Mouse (Mus musculus) E14TG2a.4 (cell line): ENCODE results near the gene Apobec1.

Source experiments
- CTCF ChIP-seq: conservative IDR thresholded peaks from 2 replicates; pipeline ENCODE4 v1.5.1; 2014; ENCODE audit warnings: low read length
- POU5F1 ChIP-seq: IDR thresholded peaks from 2 replicates; pipeline ENCODE4 v1.6.1; 2014; ENCODE audit warnings: low read length, borderline replicate concordance

DNA sequence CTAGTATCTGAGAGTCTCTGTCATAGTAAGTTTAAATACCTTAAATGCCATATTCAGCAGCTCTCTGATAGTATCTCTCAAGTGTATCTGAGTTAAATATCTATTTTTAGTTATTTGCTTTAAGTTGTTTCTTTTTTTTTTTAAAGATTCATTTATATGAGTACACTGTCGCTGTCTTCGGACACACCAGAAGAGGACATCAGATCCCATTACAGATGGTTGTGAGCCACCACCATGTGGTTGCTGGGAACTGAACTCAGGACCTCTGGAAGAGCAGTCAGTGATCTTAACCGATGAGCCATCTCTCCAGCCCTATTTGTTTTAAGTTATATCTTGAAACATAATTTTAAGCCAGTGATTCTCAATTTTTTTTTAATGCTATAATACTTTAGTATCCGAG is 1.2 kb downstream of the Apobec1 start:
- no peak for TF ChIP-seq CTCF
- no peak for TF ChIP-seq POU5F1
